Mouse (Mus musculus) adipose tissue, adult 10 weeks (tissue): Measurements from ENCODE around the gene Sh2d7. TPM values are rescaled to one million over a fixed set of nuclear protein-coding genes. Genes with fewer than 3 reads are reported as not detected.

Experiments
- polyA plus RNA-seq: library from polyadenylated mRNA; stranded (reverse); fragments of 350-450 nt; fragmentation: Illumina TruSeq; extraction: RNeasy Lipid Tissue Mini Kit (QIAGEN cat#74804); gene quantifications from one replicate; pipeline ENCODE4 v1.2.3, GENCODE M21; 2014; ENCODE audit warnings: low read depth, low replicate concordance

Sh2d7 gene
- not detected for polyA plus RNA-seq

GRCm38 (mm10) chr9:54538684-54539083 lies at the start of gene Sh2d7:
TSS of gene Sh2d7 (plus strand) at chr9:54538984.

GRCm38 (mm10) chr9:54501453-54502110 lies 37.2 kb upstream of the Sh2d7 start, which contains the start of gene Dmxl2:
TSS of gene Dmxl2 (minus strand) at chr9:54501626.

GRCm38 (mm10) chr9:54559771-54560471 lies 21.1 kb downstream of the Sh2d7 start, which contains the start of gene Cib2:
TSS of gene Cib2 (minus strand) at chr9:54560218.

GRCm38 (mm10) chr9:54586199-54587061 lies 47.6 kb downstream of the Sh2d7 start, which contains the start of gene Idh3a:
TSS of gene Idh3a (plus strand) at chr9:54586334.

Other genes starting within 250 kb of the Sh2d7 start
- 15.2 TPM for gene Dmxl2, start 37.4 kb upstream of the Sh2d7 start, polyA plus RNA-seq
- gene Cib2, start 21.2 kb downstream of the Sh2d7 start, polyA plus RNA-seq = 54.3 TPM
- gene Idh3a, start 47.4 kb downstream of the Sh2d7 start, polyA plus RNA-seq = 81.8 TPM
- 41.1 TPM for gene Acsbg1, start 122.9 kb downstream of the Sh2d7 start, polyA plus RNA-seq
- 62.7 TPM for gene Dnaja4, start 159.9 kb downstream of the Sh2d7 start, polyA plus RNA-seq
- gene Wdr61, start 195.5 kb downstream of the Sh2d7 start, polyA plus RNA-seq = 60.5 TPM
- 5.5 TPM for gene Crabp1, start 225.8 kb downstream of the Sh2d7 start, polyA plus RNA-seq